Mouse (Mus musculus) ES-Bruce4 (cell line): Measurements from ENCODE around the gene Gal. TPM values are rescaled to one million over a fixed set of nuclear protein-coding genes. Genes with fewer than 3 reads are reported as not detected.

ENCODE experiments used
- H3K27ac ChIP-seq: 2 replicates; pipeline ENCODE4 v1.5.1; 2012; ENCODE audit warnings: low read length, inconsistent platforms; ENCODE audit not compliant: insufficient read depth
- H3K27me3 ChIP-seq: 2 replicates; pipeline ENCODE4 v1.6.1; 2012; ENCODE audit warnings: mild to moderate bottlenecking, low read length, inconsistent platforms; ENCODE audit not compliant: control insufficient read depth, poor library complexity, insufficient read depth, severe bottlenecking
- H3K36me3 ChIP-seq: 2 replicates; pipeline ENCODE4 v1.6.1; 2012; ENCODE audit warnings: inconsistent platforms, mild to moderate bottlenecking, low read length, moderate library complexity; ENCODE audit not compliant: control insufficient read depth, poor library complexity, insufficient read depth, severe bottlenecking
- H3K4me1 ChIP-seq: one replicate; pipeline ENCODE4 v1.8.1; 2011; ENCODE audit warnings: low read length; ENCODE audit not compliant: control insufficient read depth, insufficient read depth
- H3K4me3 ChIP-seq: 2 replicates; pipeline ENCODE4 v1.5.1; 2011; ENCODE audit warnings: low read depth, mild to moderate bottlenecking, low read length
- H3K9ac ChIP-seq: 2 replicates; pipeline ENCODE4 v1.6.1; 2012; ENCODE audit warnings: low read depth, mild to moderate bottlenecking, inconsistent platforms; ENCODE audit not compliant: poor library complexity, severe bottlenecking
- H3K9me3 ChIP-seq: replicated peaks from 2 replicates; pipeline ENCODE4 v1.6.1; 2012; ENCODE audit warnings: mild to moderate bottlenecking, low read length, inconsistent platforms; ENCODE audit not compliant: control insufficient read depth, poor library complexity, insufficient read depth, severe bottlenecking
- CTCF ChIP-seq: IDR thresholded peaks from one replicate; pipeline ENCODE4 v1.8.1; 2011; ENCODE audit warnings: low read depth, low read length
- EP300 ChIP-seq: IDR thresholded peaks from 2 replicates; pipeline ENCODE4 v1.6.1; 2011; ENCODE audit warnings: low read depth, low read length; ENCODE audit not compliant: insufficient read depth
- POLR2A ChIP-seq: IDR thresholded peaks from one replicate; pipeline ENCODE4 v1.8.1; 2011; ENCODE audit warnings: low read length; ENCODE audit not compliant: insufficient read depth
- polyA plus RNA-seq: library from polyadenylated mRNA; stranded (reverse); fragments of >200 nt; gene quantifications from 2 replicates; pipeline ENCODE4 v1.2.4, GENCODE M21; 2011; ENCODE audit warnings: low read depth; ENCODE audit not compliant: missing spikeins, insufficient read depth, insufficient read length

Gene Gal
- polyA plus RNA-seq, 1 experiment: 2.5 TPM

- TF ChIP-seq POLR2A (no peak), CTCF (no peak), EP300 (no peak)
- H3K27ac ChIP-seq: no peak overlapping the region
Observed at GRCm38 (mm10) chr19:3363510-3363909, 50.8 kb downstream of the Gal start.

More at GRCm38 (mm10) chr19:3363510-3363909, 50.8 kb downstream of the Gal start:
- Histone ChIP-seq H3K4me3 (no peak overlapping the region), H3K4me1 (no peaks in the 10 kb centered on the region), H3K27me3 (no peaks in the 10 kb centered on the region), H3K9ac (no peak overlapping the region), H3K9me3 (no peaks in the 10 kb centered on the region), H3K36me3 (peaks cover 6% of the 10 kb centered on the region; the same call in 1 of the 2 replicates)

Other genes with a start within 250 kb of the Gal start
- 77.6 and 85.1 TPM in 2 replicates for gene Mrpl21, start 131.6 kb downstream of the Gal start, polyA plus RNA-seq
- gene Ighmbp2, start 131.5 kb downstream of the Gal start, polyA plus RNA-seq: 6.4 and 8.0 TPM in 2 replicates
- gene Cpt1a, start 92.2 kb downstream of the Gal start, polyA plus RNA-seq: 24.5 and 27.2 TPM in 2 replicates
- 2.0 and 2.7 TPM in 2 replicates for gene Tesmin, start 25.7 kb downstream of the Gal start, polyA plus RNA-seq
- 153 and 171 TPM in 2 replicates for gene Ppp6r3, start 161.2 kb upstream of the Gal start, polyA plus RNA-seq